Mouse (Mus musculus) ES-E14 (cell line): ENCODE measurements around the gene Acsl1. TPM values are rescaled to one million over a fixed set of nuclear protein-coding genes. Genes with fewer than 3 reads are reported as not detected.

Experiments used
- DNase-seq: peaks from one replicate; pipeline ENCODE4 v3.0.0-alpha.2; 2013; ENCODE audit warnings: low read depth, low spot score
- H3K27ac ChIP-seq: 2 replicates; pipeline ENCODE4 v1.5.1; 2012; ENCODE audit warnings: low read depth, mild to moderate bottlenecking, low read length, moderate library complexity, mixed read lengths; ENCODE audit not compliant: poor library complexity, insufficient read depth, severe bottlenecking
- H3K36me3 ChIP-seq: 2 replicates; pipeline ENCODE4 v1.6.1; 2012; ENCODE audit warnings: mild to moderate bottlenecking, low read length, moderate library complexity, mixed read lengths; ENCODE audit not compliant: control insufficient read depth, poor library complexity, insufficient read depth, severe bottlenecking
- H3K4me1 ChIP-seq, 2 experiments: fragments of 150-350 bp in 1 of 2; sonication (generic) in 1 of 2; 2 replicates each; pipeline ENCODE4 v1.6.1; 2012; ENCODE audit warnings: low read length in 2 of 2, mild to moderate bottlenecking in 1 of 2, mixed read lengths in 1 of 2; ENCODE audit not compliant: control insufficient read depth in 2 of 2, insufficient read depth in 2 of 2, poor library complexity in 1 of 2
- H3K4me3 ChIP-seq, 2 experiments: fragments of 150-350 bp in 1 of 2; sonication (generic) in 1 of 2; 2 replicates each; pipeline ENCODE4 v1.5.1; 2012; ENCODE audit warnings: low read length in 2 of 2, low read depth in 1 of 2, mild to moderate bottlenecking in 1 of 2, mixed read lengths in 1 of 2; ENCODE audit not compliant: insufficient read depth in 1 of 2, poor library complexity in 1 of 2, severe bottlenecking in 1 of 2
- H3K9ac ChIP-seq: 2 replicates; pipeline ENCODE4 v1.6.1; 2012; ENCODE audit warnings: low read depth, mild to moderate bottlenecking, low read length, mixed read lengths; ENCODE audit not compliant: poor library complexity, insufficient read depth, severe bottlenecking
- H3K9me3 ChIP-seq: fragments of 150-350 bp; sonication (generic); 2 replicates; pipeline ENCODE4 v1.6.1; 2012; ENCODE audit warnings: low read depth, mild to moderate bottlenecking, low read length; ENCODE audit not compliant: control insufficient read depth, insufficient read depth
- CHD2 ChIP-seq: IDR thresholded peaks from 2 replicates; pipeline ENCODE4 v1.6.1; 2014; ENCODE audit warnings: mild to moderate bottlenecking, low read depth, low read length, inconsistent platforms
- HCFC1 ChIP-seq: IDR thresholded peaks from 2 replicates; pipeline ENCODE4 v1.6.1; 2012; ENCODE audit warnings: low read length, inconsistent platforms, borderline replicate concordance; ENCODE audit not compliant: insufficient read depth
- MAFK ChIP-seq: IDR thresholded peaks from 2 replicates; pipeline ENCODE4 v1.6.1; 2014; ENCODE audit warnings: mild to moderate bottlenecking, low read depth, low read length, inconsistent platforms; ENCODE audit not compliant: insufficient read depth
- ZC3H11A ChIP-seq: IDR thresholded peaks from 2 replicates; pipeline ENCODE4 v1.6.1; 2012; ENCODE audit warnings: low read depth, mild to moderate bottlenecking, inconsistent platforms, low read length, borderline replicate concordance
- ZNF384 ChIP-seq: IDR thresholded peaks from 2 replicates; pipeline ENCODE4 v1.6.1; 2012; ENCODE audit warnings: low read depth, low read length, inconsistent platforms
- in situ Hi-C, 2 experiments: fragments of 600-800 bp; cut with MboI; formaldehyde crosslinking; loops; one replicate each; pipeline ENCODE4 v1.15.1; 2025; ENCODE audit warnings: low sequenced_read_pairs in 2 of 2, inconsistent platforms in 1 of 2; ENCODE audit not compliant: unreplicated experiment in 2 of 2
- total RNA-seq: library from RNA; depleted of rRNA; stranded (reverse); fragments of 300-350 nt; gene quantifications from 2 replicates; pipeline ENCODE4 v1.2.3, GENCODE M21; 2012

Acsl1 gene
- total RNA-seq, 1 experiment, result 17.4 TPM

GRCm38 (mm10) chr8:46490821-46491220 is 20.0 kb downstream of the Acsl1 start:
- in situ Hi-C loops, result no loop called here
- Histone ChIP-seq H3K9me3 (no peaks in the 10 kb centered on the region), H3K4me1 (peaks cover 0 to 5% of the 10 kb centered on the region in 2 experiments; a peak in 1 of 4 replicates), H3K36me3 (no peaks in the 10 kb centered on the region), H3K4me3 (no peak overlapping the region), H3K9ac (no peak overlapping the region), H3K27ac (no peak overlapping the region)
- no peak for DNase-seq
- TF ChIP-seq ZC3H11A (no peak), MAFK (no peak), HCFC1 (no peak), CHD2 (no peak), ZNF384 (no peak)

DNA sequence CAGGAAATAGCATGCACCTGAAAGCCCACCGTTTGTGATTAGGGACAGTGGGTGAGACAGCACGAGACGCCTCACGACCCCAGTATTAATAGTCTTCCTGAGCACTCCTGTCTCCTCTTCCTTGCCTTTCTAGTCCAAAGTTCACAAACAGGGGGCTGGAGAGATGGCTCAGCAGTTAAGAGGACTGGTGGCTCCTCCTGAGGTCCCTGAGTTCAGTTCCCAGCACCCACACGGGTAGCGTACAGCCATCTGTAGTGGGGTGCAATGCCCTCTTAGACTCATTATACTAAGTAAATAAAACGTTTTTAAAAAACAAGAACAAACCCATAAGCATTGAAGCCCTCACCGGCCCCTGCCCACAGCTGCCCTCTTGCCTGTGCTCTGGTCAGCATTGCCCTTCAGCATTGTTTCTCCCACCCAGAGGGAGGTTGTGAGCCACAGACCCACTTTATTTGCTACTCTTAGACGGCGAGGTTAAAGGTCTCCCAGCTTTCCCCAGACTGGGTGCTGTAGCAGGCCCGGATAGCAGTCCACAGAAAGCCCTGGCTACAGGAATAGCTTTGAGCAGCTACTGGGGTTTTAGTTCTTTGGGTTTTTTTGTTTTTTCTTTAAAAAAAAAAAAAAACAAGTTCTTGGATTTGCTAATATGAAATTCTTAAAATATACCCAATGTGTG is 22.8 kb downstream of the Acsl1 start:
- peaks cover 0 to 3% of the 10 kb centered on the region in 2 experiments; a peak in 1 of 4 replicates for H3K4me1 ChIP-seq
- H3K9me3 ChIP-seq, result no peaks in the 10 kb centered on the region
- no peak overlapping the region for H3K27ac ChIP-seq
- no peak overlapping the region for H3K4me3 ChIP-seq
- in situ Hi-C loops, result no loop called here
- H3K36me3 ChIP-seq, result no peaks in the 10 kb centered on the region
- no peak overlapping the region for H3K9ac ChIP-seq
- no peak for DNase-seq
- no peak for TF ChIP-seq CHD2
- TF ChIP-seq ZC3H11A, result no peak
- TF ChIP-seq ZNF384, result no peak
- TF ChIP-seq HCFC1, result no peak
- TF ChIP-seq MAFK, result no peak

- no peak for DNase-seq
- Histone ChIP-seq H3K4me1 (peaks cover 0 to 4% of the 10 kb centered on the region in 2 experiments; a peak in 1 of 4 replicates), H3K4me3 (no peak overlapping the region), H3K27ac (no peak overlapping the region), H3K9me3 (no peaks in the 10 kb centered on the region), H3K36me3 (no peaks in the 10 kb centered on the region), H3K9ac (no peak overlapping the region)
- in situ Hi-C loops, result no loop called here
- TF ChIP-seq CHD2 (no peak), MAFK (no peak), ZC3H11A (no peak), HCFC1 (no peak), ZNF384 (no peak)
Observed at GRCm38 (mm10) chr8:46496852-46497251, 26.0 kb downstream of the Acsl1 start.

DNA sequence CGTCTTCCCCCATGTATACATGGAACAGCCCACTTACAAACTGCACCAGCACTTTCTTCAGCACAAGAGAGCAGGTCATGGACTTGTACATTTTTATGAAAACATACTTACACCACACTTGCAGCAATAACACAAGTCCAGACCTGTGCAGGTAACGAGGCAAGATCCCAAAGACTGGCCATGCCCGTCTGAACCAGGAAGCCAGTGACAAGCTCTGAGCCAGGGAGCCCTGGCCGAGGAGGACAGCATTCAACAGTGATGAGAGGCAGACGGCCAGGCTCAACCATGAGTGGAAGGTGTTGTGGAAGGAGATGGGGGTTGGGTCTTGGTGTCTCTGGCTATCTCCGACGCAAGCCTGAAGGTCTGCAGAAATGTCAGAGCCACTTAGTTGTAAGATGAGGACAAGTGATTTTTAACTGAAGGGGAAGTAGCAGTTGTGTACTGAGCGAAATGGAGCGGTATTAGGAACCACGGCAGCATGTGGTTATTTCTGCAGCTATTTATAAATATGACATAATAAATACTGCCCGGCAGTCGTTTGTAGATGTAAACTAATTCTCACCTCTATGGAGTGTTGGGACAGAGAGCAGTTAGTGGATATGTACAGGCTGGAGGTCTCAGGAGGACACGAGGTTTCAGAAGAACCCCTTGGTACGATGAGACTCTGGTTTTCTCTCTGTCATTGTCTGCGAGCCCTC is 26.6 kb downstream of the Acsl1 start:
- Histone ChIP-seq H3K9me3 (no peaks in the 10 kb centered on the region), H3K4me3 (no peak overlapping the region), H3K9ac (no peak overlapping the region), H3K36me3 (no peaks in the 10 kb centered on the region), H3K27ac (no peak overlapping the region), H3K4me1 (peaks cover 2 to 8% of the 10 kb centered on the region in 2 experiments; a peak in 2 of 4 replicates)
- TF ChIP-seq ZC3H11A, result no peak
- no peak for TF ChIP-seq MAFK
- TF ChIP-seq ZNF384, result no peak
- TF ChIP-seq HCFC1, result no peak
- no peak for TF ChIP-seq CHD2
- DNase-seq, result no peak
- in situ Hi-C loops, result no loop called here
